Mouse (Mus musculus): Measurements from ENCODE around the gene Fbxo34. TPM values are rescaled to one million over a fixed set of nuclear protein-coding genes. Genes with fewer than 3 reads are reported as not detected.

Fbxo34 gene
- total RNA-seq, 2 experiments from 2014 or later = 27.9 to 28.4 TPM

DNA sequence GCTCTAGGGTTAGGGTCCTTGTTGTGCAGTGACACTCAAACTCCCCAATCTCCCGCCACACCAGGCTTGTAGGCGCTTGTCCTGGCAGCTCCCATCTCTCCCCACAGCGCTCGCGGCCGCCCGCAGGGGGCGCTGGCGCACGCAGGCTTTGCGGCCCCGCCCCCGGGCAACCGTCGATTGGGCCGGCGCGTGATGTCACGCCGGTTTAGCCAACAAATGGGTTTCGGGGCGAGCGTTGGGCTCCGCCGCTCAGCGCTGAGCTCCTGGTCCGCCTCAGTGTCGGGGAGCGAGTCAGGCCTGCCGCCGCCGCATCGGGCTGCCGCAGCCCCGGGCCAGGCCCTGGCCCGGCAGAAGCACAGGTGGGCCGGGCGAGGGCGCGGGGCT, 22.1 kb downstream of the Fbxo34 start:
- intact Hi-C loops (cut with DNase I) = no loop called here
- peak; percentile 96 for DNase-seq

DNA sequence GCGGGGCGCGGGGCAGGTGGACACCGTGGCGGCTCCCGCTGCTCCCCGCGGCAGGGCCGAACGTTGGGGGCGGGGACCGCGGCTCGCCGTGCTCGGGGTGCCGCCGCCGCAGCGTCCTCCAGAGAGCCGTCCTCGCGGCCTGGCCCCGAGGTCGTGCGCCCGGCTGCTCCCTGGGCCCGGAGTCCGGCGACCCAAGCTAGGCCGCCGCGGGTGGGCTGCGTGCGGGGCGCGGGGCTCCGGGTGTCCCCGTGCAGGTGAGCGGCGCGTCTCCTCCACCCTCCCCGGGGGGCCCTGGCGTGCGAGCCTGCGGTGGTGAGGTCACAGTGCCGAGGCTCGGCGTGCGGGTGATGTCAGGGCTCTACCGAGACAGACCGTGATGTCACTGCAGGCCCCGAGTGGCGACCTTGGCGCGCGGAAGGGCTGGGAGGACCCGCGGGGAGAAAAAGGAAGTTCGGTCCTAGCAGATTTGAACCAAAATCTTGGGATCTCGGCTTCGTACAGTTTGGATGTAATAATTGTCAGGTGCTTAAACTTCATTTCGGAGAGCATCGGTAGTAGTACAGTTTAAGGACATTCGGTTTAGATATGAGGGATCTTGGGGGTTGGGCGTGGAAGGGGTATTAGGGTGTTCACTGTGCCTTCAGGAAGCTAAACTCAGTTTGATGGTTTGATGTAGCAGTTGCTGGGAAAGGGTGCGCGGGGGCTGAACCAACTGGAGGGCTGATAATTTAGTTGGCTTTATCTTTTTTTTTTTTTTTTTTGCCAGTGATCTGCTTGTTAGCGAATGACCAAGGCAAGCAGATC, 22.7 kb downstream of the Fbxo34 start:
- DNase-seq = peak; percentile 61
- intact Hi-C loops (cut with DNase I) = no loop called here

DNA sequence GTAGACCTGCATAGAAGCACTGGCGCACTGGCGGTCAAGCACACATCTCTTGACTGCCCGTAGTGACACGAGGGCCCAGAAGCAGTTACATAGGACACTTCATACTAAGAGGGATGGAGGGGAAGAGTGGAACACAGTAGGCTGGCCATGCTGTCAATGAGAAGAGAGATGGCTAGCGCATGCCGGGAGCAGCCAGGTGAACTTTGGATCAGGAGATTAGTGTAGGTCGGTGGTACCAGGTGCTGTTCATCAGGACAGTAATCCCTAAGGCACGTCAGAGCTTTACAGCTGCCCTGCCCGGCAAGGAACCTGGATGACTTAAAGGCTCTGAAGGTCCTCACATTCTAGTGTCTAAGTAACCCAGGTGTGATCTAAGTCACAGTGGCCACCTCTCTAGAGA, 23.7 kb downstream of the Fbxo34 start:
- DNase-seq = no peak
- intact Hi-C loops (cut with DNase I) = no loop called here

DNA sequence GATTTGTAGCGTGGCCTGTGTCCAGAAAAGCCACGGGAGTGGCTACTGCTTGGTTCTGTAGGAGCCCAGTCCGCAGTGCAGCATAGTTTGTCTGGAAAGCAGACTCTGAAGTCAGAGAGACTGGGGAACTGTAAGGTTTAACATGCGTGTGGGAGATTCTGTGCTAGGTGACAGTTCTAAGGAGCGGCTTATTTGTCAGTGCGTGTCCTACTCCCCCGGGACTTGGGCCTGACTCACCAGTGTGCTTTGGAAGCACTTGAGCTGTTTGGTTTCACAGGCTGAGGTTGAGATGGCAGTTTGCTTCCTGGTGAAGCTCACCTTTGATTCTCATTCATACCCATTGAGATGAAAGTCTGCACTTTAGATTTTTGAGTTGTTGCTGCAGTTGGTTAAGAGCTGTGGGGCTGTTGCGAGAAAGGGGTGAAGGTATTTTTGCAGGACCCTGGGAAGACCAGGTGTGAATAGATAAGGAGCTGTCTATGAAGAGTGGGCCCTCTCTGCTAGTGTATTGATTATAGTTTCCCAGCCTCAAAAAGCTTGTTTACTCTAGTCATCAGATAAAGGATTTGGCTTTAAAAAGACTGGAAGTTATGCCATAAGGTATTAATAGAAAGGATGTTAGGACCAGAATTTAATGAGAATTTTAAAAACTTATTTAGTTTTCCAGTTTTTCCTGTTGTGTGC, 24.5 kb downstream of the Fbxo34 start:
- intact Hi-C loops (cut with DNase I) = no loop called here
- no peak for DNase-seq

DNA sequence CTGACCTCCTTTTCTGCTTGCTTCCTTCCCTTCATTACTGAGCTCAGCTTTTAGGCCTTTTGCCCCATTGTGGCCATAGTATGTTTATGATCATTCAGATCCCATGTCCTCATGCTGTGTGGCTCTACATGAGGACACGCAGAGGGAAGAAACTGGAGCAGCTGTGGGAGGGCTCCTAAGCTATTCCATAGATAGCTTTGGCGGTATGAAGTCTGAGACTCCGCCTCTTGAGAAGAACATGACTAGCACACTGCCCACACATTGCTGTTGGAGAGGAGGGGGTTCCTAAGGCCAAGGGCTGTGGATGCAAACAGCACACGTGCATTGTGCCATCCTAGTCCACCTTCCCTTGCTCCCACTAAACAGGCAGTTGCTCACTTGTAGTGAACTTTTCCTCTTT, 26.0 kb downstream of the Fbxo34 start:
- DNase-seq = no peak
- intact Hi-C loops (cut with DNase I) = no loop called here

DNA sequence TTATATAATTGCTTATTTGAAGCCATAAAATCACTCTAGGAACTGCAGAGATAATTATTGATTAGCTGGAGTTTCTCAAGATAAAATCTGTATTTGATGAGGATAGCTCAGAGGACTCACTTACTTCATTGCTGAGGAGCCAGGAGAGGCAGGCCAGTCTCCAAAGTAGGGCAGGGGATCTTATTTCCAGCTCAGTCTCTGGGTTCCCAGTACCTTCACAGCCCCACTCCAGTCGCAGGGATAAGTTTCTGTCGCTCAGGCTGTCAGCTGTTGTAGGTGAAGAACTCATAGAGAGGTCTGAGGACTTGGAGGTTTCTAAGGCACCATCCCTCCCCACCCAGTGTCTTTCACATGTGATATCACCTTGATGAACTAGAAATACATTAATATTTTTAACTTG, 27.5 kb downstream of the Fbxo34 start:
- intact Hi-C loops (cut with DNase I) = no loop called here

DNA sequence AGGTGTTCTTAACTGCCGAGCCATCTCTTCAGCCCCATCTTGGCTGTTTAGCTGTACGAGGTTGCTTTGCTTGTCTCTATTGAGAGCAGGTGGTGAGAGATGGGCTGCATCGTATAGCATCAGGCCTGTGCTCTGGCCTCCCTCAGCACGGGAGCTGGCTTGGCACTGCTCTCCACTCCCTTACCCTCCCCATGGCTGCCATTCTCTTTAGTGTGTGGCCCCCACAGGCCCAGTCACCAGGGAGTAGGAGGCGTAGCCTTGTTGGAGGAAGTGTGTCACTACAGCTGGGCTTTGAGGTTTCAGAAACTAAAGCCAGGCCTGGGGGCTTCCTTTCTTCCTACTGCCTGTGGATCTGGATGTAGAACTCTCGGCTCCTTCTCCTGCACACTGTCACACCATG, 32.0 kb downstream of the Fbxo34 start:
- intact Hi-C loops (cut with DNase I) = no loop called here
- DNase-seq = no peak

More for the DNA sequence above, 27.5 kb downstream of the Fbxo34 start:
- DNase-seq = no peak

DNA sequence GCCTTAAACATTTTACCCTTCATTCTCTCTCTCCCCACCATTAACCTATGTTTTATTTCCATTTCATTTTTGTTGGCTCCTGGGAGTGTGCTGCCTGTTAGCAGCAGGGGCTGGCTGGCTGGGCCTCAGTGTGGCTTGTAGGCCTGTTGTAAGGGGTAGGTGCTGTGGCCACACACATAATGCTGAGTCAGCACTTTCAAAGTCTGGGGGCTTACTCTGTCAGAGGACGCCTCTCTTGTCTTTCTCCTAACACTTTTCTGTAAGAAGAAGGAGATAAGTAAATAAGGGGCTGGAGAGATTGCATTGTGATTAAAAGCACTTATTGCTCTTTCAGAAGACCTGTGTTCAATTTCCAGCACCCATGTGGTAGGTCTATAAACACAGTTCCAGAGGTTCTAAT, 32.9 kb downstream of the Fbxo34 start:
- DNase-seq = no peak
- intact Hi-C loops (cut with DNase I) = no loop called here

DNA sequence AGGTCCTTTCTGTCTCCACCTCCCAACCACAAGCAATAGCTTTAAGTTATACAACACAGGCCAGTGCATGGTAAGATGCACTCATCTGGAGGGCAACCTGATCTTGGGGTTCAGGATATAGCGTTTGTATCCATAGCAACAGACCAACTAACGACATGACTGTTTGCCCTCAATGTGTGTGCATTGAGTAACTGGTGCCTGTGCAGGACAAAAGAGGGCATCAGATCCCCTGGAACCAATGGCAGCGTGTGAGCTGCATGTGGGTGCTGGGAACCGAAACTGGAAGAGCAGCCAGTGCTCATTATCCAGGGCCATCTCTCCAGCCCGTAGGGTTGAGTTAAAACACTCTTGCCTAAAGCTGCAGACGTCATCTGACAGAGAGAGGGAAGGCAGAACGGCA, 38.5 kb downstream of the Fbxo34 start:
- intact Hi-C loops (cut with DNase I) = no loop called here
- no peak for DNase-seq

DNA sequence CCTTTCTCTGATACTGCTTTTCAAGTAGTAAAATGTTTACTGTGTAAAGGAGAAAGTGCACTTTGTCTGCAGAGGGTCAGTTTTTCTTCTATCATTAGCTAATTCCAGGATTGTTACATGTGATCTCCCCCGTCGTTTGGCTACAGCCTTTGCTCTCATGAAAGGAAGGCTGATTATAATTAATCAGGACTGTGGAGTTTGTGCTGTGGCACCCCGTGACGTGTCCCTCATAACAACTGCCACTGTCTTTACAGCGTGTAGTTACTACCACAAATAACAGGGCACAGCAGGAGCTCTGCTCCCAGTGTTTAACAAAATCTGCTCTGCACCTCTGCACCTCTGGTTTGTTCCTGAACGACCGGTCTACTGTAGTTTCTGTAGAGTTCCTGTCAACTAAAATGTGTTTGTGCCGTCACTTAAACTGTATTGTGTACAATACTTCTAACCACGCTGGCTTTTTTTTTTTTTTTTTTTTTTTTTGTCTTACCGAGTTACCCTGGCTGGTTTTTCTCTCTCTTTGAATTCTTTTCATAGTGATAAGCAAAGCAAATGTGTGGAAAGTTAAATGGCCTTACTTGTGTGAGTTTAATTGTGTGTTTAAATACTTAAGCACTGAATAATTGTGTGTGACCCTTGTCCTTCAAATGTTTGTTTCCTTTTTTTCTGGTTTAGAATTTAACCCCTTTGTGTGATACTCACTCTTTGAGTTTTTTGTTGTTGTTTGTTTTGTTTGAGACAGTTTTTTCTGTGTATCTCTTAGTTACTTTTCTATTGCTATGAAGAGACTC, 39.3 kb downstream of the Fbxo34 start:
- DNase-seq = no peak
- intact Hi-C loops (cut with DNase I) = no loop called here

DNA sequence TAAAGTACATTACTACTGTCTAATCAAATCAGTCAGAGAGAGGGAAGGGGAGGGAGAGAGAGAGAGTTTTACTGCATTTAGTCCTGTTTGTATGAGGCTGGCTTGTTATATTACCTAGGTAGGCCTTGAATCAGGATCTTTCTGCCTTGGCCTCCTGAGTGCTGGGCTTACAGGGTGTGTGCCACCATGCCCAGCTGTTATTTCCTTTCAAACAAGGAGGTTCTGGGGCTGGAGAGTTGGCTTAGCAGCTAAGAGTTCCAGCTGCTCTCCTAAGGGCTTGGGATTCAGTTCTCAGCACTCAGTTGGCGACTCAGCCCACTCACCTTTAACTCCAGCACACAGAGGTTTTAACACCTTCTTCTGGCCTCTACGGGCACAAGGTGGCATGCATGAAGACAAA, 40.5 kb downstream of the Fbxo34 start:
- DNase-seq = no peak
- intact Hi-C loops (cut with DNase I) = no loop called here

DNA sequence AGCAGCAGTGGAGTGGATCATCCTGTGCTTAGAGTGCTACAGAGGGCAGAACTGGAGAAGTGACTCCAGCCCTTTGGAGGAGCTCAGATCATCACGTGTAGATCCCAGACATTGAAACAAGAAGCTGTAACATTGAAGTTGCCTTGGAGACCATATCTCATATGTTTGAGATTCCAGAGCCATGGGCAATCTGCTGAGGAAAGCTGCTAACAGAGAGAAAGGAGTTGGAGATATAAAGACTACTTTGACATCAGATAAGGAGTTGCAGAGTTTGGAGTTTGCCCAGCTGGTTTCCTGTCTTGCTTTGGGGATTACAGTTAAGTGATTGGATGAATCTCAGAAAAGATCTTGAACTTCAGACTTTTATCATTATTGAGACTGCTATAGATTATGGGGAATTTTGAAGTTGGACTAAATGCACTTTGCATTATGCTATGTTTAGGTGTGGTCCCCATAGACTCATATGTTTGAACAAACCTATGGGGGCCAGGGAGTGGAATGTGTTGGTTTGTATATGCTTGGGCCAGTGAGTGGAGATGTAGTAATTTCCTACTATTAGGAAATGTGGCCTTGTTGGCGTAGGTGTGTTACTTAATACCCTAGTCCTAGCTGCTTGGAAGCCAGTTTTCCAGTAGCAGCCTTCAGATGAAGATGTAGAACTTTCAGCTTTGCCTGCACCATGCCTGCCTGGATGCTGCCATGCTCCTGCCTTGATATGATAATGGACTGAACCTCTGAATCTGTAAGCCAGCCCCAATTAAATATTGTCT, 43.6 kb downstream of the Fbxo34 start:
- intact Hi-C loops (cut with DNase I) = no loop called here
- DNase-seq = no peak

DNA sequence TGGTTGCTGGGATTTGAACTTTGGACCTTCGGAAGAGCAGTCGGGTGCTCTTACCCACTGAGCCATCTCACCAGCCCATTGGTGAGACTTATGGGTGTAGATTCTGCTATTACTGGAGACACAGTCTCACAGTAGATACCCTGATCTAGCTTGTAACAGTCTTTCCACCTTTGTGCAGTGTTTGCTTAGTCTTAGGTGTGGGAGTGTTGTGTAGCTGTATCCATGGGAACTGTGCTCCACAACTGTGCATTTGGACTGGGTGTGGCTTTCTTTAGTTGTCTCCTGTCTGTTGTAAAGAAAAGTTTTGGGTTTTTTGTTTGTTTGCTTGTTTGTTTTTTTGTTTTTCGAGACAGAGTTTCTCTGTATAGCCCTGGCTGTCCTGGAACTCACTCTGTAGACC, 45.7 kb downstream of the Fbxo34 start:
- DNase-seq = no peak
- intact Hi-C loops (cut with DNase I) = no loop called here

DNA sequence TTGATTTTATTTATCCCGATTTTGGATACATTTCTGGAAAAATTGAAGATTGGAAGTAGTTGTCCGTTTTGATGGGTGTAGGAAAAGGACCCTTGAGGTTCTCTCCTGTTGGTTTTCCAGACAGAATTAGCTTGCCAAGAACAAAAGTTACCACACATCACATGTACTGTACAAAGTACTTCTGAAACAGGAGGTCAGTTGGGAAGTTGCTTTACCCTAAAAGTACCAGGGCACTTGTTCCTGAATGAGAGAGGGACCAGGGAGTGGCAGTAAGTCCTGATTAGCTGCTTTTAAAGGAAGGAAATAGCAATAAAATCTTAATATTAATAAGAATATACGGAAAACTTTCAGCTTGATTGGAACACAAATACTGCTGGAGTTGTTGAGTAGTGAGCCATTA, 46.9 kb downstream of the Fbxo34 start:
- DNase-seq = no peak
- intact Hi-C loops (cut with DNase I) = no loop called here

DNA sequence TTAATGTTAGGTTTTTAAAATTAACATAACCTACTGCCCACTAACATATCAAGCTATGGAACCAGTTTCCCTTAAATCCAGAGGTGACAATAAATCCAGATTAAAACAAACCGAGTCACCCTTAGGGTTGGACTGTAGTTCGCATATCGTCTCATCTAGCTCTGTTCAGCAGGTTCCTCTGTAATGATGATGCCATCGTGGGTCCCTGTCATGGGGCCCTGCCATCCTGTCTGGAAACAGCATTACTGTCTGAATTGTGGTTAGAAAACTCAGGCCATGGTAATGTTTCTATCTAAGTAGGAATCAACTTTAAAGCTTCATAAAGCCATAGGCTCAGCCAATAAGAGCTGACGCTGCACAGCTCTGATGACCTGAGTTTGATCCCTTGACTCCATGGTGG, 48.4 kb downstream of the Fbxo34 start:
- no peak for DNase-seq
- intact Hi-C loops (cut with DNase I) = no loop called here

DNA sequence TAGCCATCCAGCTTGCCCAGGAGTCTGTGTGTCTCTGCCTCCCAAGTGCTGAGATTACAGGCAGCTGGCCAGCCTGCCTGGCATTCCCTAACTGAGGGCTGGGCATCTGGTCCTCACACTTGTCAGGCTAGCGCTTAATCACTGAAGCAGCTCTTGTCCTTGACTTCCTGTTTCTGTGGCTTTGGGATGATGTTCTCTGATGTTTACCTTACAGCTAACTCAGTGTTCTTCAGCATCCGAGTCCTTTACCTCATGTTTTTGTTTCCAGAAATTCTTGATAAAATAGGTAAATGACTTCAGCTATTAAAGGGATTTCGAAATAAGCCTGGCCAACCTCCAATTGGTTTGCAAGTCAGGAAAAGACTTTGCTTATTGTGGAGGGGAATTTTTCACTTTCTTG, 53.8 kb downstream of the Fbxo34 start:
- intact Hi-C loops (cut with DNase I) = no loop called here
- no peak for DNase-seq

DNA sequence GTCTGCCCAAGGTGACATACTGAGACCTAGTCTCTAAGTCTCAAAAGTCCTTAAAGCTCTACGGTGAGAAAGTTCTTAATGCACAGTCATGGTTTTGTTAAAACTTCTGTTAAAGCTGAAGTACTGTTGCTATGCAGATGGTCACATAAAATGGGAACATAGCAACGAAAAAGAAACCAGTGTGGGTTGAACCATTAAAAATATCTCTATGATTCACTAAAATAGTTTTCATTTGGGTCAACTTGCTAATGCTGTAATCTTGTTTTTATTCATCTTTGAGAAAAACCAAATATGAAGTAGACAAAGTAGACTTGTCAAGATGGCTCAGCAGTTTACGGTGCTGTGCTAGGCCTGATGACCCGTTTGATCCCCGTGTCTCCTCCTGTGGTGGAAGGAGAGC, 56.5 kb downstream of the Fbxo34 start:
- DNase-seq = no peak
- intact Hi-C loops (cut with DNase I) = no loop called here

DNA sequence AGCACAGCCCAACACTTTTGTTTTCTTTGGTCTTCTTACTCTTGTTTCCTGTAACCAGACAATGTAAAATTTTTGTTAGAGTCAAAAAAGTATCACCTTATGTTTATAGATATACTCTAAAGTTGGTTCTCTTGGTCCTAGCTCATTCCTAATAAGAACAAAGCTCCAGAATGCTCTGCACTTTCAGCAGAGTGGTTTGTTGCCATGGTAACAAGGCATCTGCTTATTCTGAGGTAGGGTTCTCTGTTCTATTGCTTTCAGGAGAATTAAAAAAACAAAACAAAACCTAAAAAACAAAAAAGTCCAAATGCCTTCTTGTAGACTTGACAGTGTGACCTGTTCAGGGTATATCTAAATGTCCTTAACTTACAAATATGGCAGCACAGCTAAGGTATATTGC, 57.8 kb downstream of the Fbxo34 start:
- DNase-seq = no peak
- intact Hi-C loops (cut with DNase I) = no loop called here

DNA sequence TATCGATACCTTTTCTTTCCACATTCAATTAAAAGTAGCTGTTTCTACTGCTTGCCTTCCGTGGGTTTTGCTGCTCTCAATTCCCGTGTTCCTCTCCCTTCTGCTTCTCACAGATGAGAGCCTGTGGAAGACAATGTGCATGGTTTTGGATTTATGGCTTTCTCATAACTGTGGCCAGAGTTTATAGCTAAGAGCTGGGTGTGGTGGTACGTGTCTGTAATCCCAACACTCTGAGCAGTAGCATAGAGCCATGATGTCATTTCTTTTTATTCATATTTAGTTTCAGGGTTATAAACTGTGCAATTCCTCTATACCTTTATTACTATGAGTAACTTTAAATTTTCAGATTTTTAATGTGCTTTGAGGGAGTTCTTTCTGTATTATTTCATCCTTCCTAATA, 60.0 kb downstream of the Fbxo34 start:
- no peak for DNase-seq
- intact Hi-C loops (cut with DNase I) = no loop called here

DNA sequence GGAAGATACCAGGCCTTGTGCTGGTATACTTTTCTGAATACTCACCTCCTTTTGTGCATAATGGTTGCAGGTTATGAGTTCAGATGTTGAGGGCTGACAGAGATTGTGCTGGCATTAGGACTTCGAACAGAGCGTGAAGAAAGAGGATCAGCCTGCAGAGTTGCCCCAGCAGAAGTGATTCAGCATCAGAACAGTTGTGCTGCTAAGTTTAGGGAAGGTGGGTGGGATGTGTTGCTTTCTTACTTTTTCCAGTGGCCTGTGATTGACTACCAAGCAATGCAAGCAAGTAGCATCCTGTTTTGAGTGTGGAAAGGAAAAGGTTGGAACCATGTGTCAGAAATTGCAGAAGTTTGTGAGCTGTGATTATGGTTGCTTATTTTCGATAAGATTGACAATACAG, 63.4 kb downstream of the Fbxo34 start:
- intact Hi-C loops (cut with DNase I) = no loop called here
- no peak for DNase-seq

DNA sequence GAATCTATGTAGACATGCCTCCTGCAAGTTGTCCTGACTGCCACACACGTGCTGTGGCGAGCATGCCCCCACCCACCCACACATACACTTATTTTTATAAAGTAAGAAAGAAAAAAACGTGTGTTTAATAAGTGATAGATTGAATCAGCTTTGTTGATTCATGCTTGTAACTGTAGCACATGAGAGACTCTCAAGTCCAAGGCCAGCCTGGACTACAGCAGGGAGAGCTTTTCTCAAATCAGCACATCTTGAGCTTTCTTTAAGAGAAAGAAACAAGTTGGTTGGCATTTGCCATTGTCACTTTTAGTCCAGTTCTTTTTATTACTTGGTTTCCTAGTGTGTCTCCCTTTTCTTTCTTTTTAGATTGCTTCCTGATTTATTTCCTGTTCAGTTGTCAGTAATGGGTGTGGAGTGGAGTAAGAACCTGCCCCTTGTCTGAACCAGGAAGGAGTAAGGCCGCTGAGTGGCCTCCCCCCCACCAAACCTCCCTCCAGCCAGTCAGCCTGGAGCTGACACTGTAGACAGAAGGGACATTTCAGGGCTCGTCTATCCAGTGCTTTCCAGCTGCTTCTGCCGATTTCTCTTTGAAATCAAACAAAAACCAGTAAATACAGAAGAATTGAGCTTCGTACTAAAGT, 64.7 kb downstream of the Fbxo34 start:
- intact Hi-C loops (cut with DNase I) = no loop called here
- DNase-seq = no peak

All from left cerebral cortex, postnatal 4 days (tissue).